Mouse (Mus musculus) Patski (cell line): ENCODE measurements around the gene Arv1. TPM values are rescaled to one million over a fixed set of nuclear protein-coding genes. Genes with fewer than 3 reads are reported as not detected.

ENCODE experiments used
- ATAC-seq: fragments of 100-300 bp; one replicate; pipeline ENCODE4 v1.8.0; 2021
- CTCF ChIA-PET: fragments of 350-600 bp; sonication (Branson Sonifier 250); formaldehyde crosslinking; loops from one replicate; lab custom pipeline; 2022; ENCODE audit warnings: inconsistent platforms; lab: Charles Lee
- POLR2A ChIA-PET: fragments of 350-600 bp; sonication (Branson Sonifier 250); formaldehyde crosslinking; loops from one replicate; lab custom pipeline; 2022; ENCODE audit warnings: antibody characterized with exemption, inconsistent platforms; lab: Charles Lee
- DNase-seq: peaks from one replicate; pipeline ENCODE4 v3.0.0-alpha.2; 2011; ENCODE audit warnings: low read depth, low spot score
- H3K27me3 ChIP-seq: fragments of 371-371 bp; one replicate; pipeline ENCODE4 v1.5.1; 2021
- CTCF ChIP-seq: fragments of 100-300 bp; IDR thresholded peaks from one replicate; pipeline ENCODE4 v1.5.1; 2021
- in situ Hi-C: fragments of 300-500 bp; cut with MboI; formaldehyde crosslinking; loops from 3 replicates; pipeline ENCODE4 v1.11.1; 2018; ENCODE audit warnings: low pct_unique_long_range_greater_than_20kb, mixed read lengths
- polyA plus RNA-seq: library from polyadenylated mRNA; unstranded; gene quantifications from one replicate; pipeline ENCODE4 v1.2.3, GENCODE M21; 2021

The Arv1 gene
- polyA plus RNA-seq, 1 experiment from 2014 or later = 18.5 TPM

GRCm38 (mm10) chr8:124720133-124720532, 1.8 kb upstream of the Arv1 start:
- H3K27me3 ChIP-seq = no peaks in the 10 kb centered on the region
- no peak for TF ChIP-seq CTCF
- ChIA-PET POLR2A (no interaction called here), CTCF (no interaction called here)
- ATAC-seq = no peak
- no peak for DNase-seq
- in situ Hi-C loops = no loop called here

GRCm38 (mm10) chr8:124720938-124721861, 739 bp upstream of the Arv1 start:
- POLR2A ChIA-PET = interaction anchor here (1.1 kb wide), 1 partner anchor 70 kb away, joined by 3 read pairs; no protein-coding TSS in a partner anchor
- CTCF ChIA-PET = no interaction called here
- no peak for TF ChIP-seq CTCF
- ATAC-seq (peak; percentile 6), DNase-seq (no peak)
- in situ Hi-C loops = no loop called here
- H3K27me3 ChIP-seq = no peaks in the 10 kb centered on the region

DNA sequence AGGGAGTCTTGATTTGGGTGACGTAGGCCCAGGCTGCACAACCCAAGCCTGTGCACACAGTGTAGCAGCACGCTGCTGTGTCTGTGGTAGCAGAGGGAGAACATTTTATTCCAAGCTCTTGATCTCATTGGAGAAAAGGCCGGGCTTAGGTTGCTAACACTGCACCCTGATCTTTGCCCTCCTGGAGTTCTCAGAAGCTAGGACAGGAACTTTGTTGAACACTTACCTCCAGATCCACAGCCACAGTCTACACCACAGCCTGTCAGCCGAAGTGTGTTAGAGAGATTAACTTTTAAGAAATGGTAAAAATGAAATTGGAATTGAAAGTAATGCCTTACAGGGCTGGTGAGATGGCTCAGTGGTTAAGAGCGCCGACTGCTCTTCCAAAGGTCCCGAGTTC, 2.4 kb downstream of the Arv1 start:
- POLR2A ChIA-PET = no interaction called here
- CTCF ChIA-PET = no interaction called here

GRCm38 (mm10) chr8:124732828-124733227, 10.9 kb downstream of the Arv1 start:
- no peaks in the 10 kb centered on the region for H3K27me3 ChIP-seq
- no peak for ATAC-seq
- ChIA-PET POLR2A (no interaction called here), CTCF (no interaction called here)
- in situ Hi-C loops = no loop called here
- no peak for DNase-seq
- no peak for TF ChIP-seq CTCF

More for the DNA sequence above, 2.4 kb downstream of the Arv1 start:
- ATAC-seq = no peak
- H3K27me3 ChIP-seq = no peaks in the 10 kb centered on the region
- TF ChIP-seq CTCF = no peak
- in situ Hi-C loops = no loop called here
- no peak for DNase-seq

GRCm38 (mm10) chr8:124735371-124735911, 13.5 kb downstream of the Arv1 start:
- ATAC-seq (no peak), DNase-seq (no peak)
- no peak for TF ChIP-seq CTCF
- in situ Hi-C loops = loop anchor here (5.0 kb wide), 1 partner anchor 92 kb away; no protein-coding TSS in a partner anchor
- ChIA-PET CTCF (no interaction called here), POLR2A (interaction anchor here (1.6 kb wide), 1 partner anchor 16 kb away, joined by 3 read pairs; the partner anchor contains the start of gene Fam89a)
- H3K27me3 ChIP-seq = no peaks in the 10 kb centered on the region

- CTCF ChIA-PET = interaction anchor here (0.7 to 1.3 kb wide), 12 partner anchors 10 to 96 kb away, joined by 3 to 8 read pairs (median 3); no protein-coding TSS in a partner anchor
- no peaks in the 10 kb centered on the region for H3K27me3 ChIP-seq
- no peak for DNase-seq
- POLR2A ChIA-PET = no interaction called here
- TF ChIP-seq CTCF = no peak
- in situ Hi-C loops = loop anchor here (5.0 kb wide), 1 partner anchor 88 kb away; no protein-coding TSS in a partner anchor
- no peak for ATAC-seq
Measured at GRCm38 (mm10) chr8:124739268-124739667, 17.3 kb downstream of the Arv1 start.

DNA sequence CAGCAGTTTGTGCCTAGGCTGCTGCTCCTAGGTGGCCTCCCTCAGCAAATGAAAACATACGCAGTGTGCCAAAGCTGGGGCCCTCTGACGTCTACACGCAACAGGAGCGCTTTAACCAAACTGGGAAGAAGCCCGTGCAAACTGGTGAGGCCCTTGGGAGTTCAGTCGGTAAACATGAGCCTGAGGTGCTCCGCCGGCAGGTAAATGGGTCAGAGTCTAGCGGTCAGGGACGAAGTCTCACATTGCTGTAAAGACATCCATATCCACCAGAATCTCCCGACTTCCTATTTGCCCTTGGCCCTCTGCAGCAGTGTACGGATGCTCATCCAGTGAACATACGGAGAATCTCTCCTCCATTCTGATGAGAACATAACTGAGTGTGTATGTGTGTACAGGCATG, 24.7 kb downstream of the Arv1 start:
- ChIA-PET CTCF (interaction anchor here (1.6 kb wide), 1 partner anchor 11 kb away, joined by 5 read pairs; no protein-coding TSS in a partner anchor), POLR2A (no interaction called here)
- in situ Hi-C loops = no loop called here
- no peak for TF ChIP-seq CTCF
- H3K27me3 ChIP-seq = peaks cover 5% of the 10 kb centered on the region
- ATAC-seq = no peak
- no peak for DNase-seq

GRCm38 (mm10) chr8:124751191-124751590, 29.3 kb downstream of the Arv1 start:
- DNase-seq (no peak), ATAC-seq (no peak)
- ChIA-PET CTCF (no interaction called here), POLR2A (interaction anchor here (0.8 kb wide), 1 partner anchor 16 kb away, joined by 3 read pairs; no protein-coding TSS in a partner anchor)
- H3K27me3 ChIP-seq = peaks cover 5% of the 10 kb centered on the region
- in situ Hi-C loops = no loop called here
- TF ChIP-seq CTCF = no peak

GRCm38 (mm10) chr8:124751709-124752173, 29.8 kb downstream of the Arv1 start, which contains the start of gene Fam89a:
Gene Fam89a, minus strand, starts transcription at chr8:124751832.
- ATAC-seq (no peak), DNase-seq (no peak)
- peaks cover 5% of the 10 kb centered on the region for H3K27me3 ChIP-seq
- ChIA-PET CTCF (no interaction called here), POLR2A (interaction anchor here (0.8 kb wide), 1 partner anchor 17 kb away, joined by 3 read pairs; no protein-coding TSS in a partner anchor)
- in situ Hi-C loops = no loop called here
- TF ChIP-seq CTCF = no peak

DNA sequence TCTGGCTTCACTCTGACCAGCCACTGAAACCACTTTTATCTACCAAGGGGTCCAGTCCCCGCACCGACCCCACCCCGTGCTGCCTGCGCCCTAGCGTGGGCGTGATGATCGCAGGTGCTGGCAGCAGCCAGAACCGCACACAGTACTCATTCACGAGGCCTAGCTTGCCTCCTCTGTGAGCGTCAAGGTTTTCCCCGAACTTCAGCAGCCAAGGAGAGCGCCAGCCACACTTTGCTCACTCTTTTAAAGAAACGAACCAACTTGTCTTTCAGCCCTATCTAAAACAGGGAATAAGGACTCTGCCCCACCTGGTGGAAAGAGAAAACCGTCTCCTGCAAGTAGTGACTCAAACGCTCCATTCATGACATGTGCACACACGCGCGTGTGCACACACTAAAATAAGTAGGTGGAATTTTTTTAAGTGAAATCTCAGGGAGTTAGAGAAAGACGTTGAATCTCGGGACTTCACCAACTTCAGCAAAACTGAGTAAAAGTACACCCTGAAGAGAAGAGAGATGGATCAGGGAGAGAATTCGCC, 30.5 kb downstream of the Arv1 start:
- ATAC-seq = no peak
- ChIA-PET POLR2A (no interaction called here), CTCF (no interaction called here)
- peaks cover 5% of the 10 kb centered on the region for H3K27me3 ChIP-seq
- no peak for DNase-seq
- in situ Hi-C loops = no loop called here
- TF ChIP-seq CTCF = no peak
